Mouse (Mus musculus) intestine, postnatal 0 days (tissue): ENCODE measurements around the gene Kctd6. TPM values are rescaled to one million over a fixed set of nuclear protein-coding genes. Genes with fewer than 3 reads are reported as not detected.

Experiments
- ATAC-seq: fragments of 200-750 bp; cut with Nextera tagmentation; 2 replicates; pipeline ENCODE4 v1.8.0; 2017; ENCODE audit warnings: mild to moderate bottlenecking, moderate TSS enrichment, moderate library complexity
- H3K27ac ChIP-seq: fragments of 300-500 bp; sonication (generic); 2 replicates; pipeline ENCODE4 v1.5.1; 2014; ENCODE audit warnings: mild to moderate bottlenecking, low read depth, low read length, moderate library complexity
- H3K27me3 ChIP-seq: fragments of 300-500 bp; sonication (generic); replicated peaks from 2 replicates; pipeline ENCODE4 v1.6.1; 2014; ENCODE audit warnings: low read length, mixed read lengths; ENCODE audit not compliant: control insufficient read depth, insufficient read depth
- H3K36me3 ChIP-seq: fragments of 300-500 bp; sonication (generic); 2 replicates; pipeline ENCODE4 v1.6.1; 2014; ENCODE audit warnings: mild to moderate bottlenecking, moderate library complexity; ENCODE audit not compliant: control insufficient read depth, insufficient read depth
- H3K4me1 ChIP-seq: fragments of 300-500 bp; sonication (generic); replicated peaks from 2 replicates; pipeline ENCODE4 v1.6.1; 2014; ENCODE audit warnings: antibody characterized with exemption, low read length, mixed read lengths; ENCODE audit not compliant: control insufficient read depth, insufficient read depth
- H3K4me2 ChIP-seq: fragments of 300-500 bp; sonication (generic); replicated peaks from 2 replicates; pipeline ENCODE4 v1.6.1; 2014; ENCODE audit warnings: low read depth, mild to moderate bottlenecking, moderate library complexity
- H3K4me3 ChIP-seq: fragments of 300-500 bp; sonication (generic); 2 replicates; pipeline ENCODE4 v1.5.1; 2014; ENCODE audit warnings: low read depth, low read length
- H3K9ac ChIP-seq: fragments of 300-500 bp; sonication (generic); 2 replicates; pipeline ENCODE4 v1.6.1; 2014; ENCODE audit warnings: mild to moderate bottlenecking, low read depth, low read length
- H3K9me3 ChIP-seq: fragments of 300-500 bp; sonication (generic); 2 replicates; pipeline ENCODE4 v1.6.1; 2016; ENCODE audit warnings: mixed run types; ENCODE audit not compliant: control insufficient read depth
- CTCF ChIP-seq: sonication (generic); IDR thresholded peaks from 2 replicates; pipeline ENCODE4 v1.5.1; 2016; ENCODE audit warnings: low read depth, mild to moderate bottlenecking, control low read depth, antibody characterized with exemption, moderate library complexity
- WGBS: fragments of 180-500 bp; shearing (Covaris S2); extraction: QIAGEN DNeasy Blood & Tissue Kit; methylation state at CpG from one replicate; pipeline ENCODE4 v1.1.7; 2014; 5-methylcytosine and 5-hydroxymethylcytosine counted together
- polyA plus RNA-seq: library from polyadenylated mRNA; unstranded; fragments of >200 nt; fragmentation: Nextera tagmentation; extraction: Ambion mirVana; gene quantifications from 2 replicates; pipeline ENCODE4 v1.2.1, GENCODE M21; 2015

Kctd6 gene
- polyA plus RNA-seq, 1 experiment from 2014 or later, result 18.8 TPM

GRCm38 (mm10) chr14:8218730-8219380 is 4.9 kb downstream of the Kctd6 start:
- H3K27me3 ChIP-seq, result no peaks in the 10 kb centered on the region
- no peak for ATAC-seq
- no peak overlapping the region for H3K27ac ChIP-seq
- no peak for TF ChIP-seq CTCF
- H3K9ac ChIP-seq, result no peak overlapping the region
- no peak overlapping the region for H3K4me2 ChIP-seq
- no peak overlapping the region for H3K4me3 ChIP-seq
- no peaks in the 10 kb centered on the region for H3K9me3 ChIP-seq
- WGBS, result 71% methylated on average over 10 of the region's 10 CpGs
- H3K36me3 ChIP-seq, result peaks cover 14% of the 10 kb centered on the region; the same call in 1 of the 2 replicates
- H3K4me1 ChIP-seq, result no peaks in the 10 kb centered on the region

- H3K27me3 ChIP-seq, result no peaks in the 10 kb centered on the region
- H3K36me3 ChIP-seq, result peaks cover 14% of the 10 kb centered on the region; the same call in 1 of the 2 replicates
- no peaks in the 10 kb centered on the region for H3K9me3 ChIP-seq
- no peak overlapping the region for H3K27ac ChIP-seq
- 91% methylated on average over 11 of the region's 11 CpGs for WGBS
- H3K4me3 ChIP-seq, result no peak overlapping the region
- no peaks in the 10 kb centered on the region for H3K4me1 ChIP-seq
- no peak for ATAC-seq
- H3K4me2 ChIP-seq, result no peak overlapping the region
- no peak overlapping the region for H3K9ac ChIP-seq
- no peak for TF ChIP-seq CTCF
Measured at GRCm38 (mm10) chr14:8219876-8220275, 5.9 kb downstream of the Kctd6 start.

- Histone ChIP-seq H3K27me3 (no peaks in the 10 kb centered on the region), H3K9ac (no peak overlapping the region), H3K27ac (no peak overlapping the region), H3K36me3 (peaks cover 14% of the 10 kb centered on the region; the same call in 1 of the 2 replicates), H3K4me1 (no peaks in the 10 kb centered on the region), H3K4me3 (no peak overlapping the region), H3K4me2 (no peak overlapping the region), H3K9me3 (no peaks in the 10 kb centered on the region)
- no peak for ATAC-seq
- TF ChIP-seq CTCF, result peak; percentile 64
- WGBS, result 76% methylated on average over 7 of the region's 7 CpGs
Measured at GRCm38 (mm10) chr14:8220306-8220705, 6.4 kb downstream of the Kctd6 start.

- no peak for ATAC-seq
- H3K4me2 ChIP-seq, result no peak overlapping the region
- no peak overlapping the region for H3K9ac ChIP-seq
- 75% methylated on average over 2 of the region's 2 CpGs for WGBS
- no peaks in the 10 kb centered on the region for H3K27me3 ChIP-seq
- H3K4me1 ChIP-seq, result no peaks in the 10 kb centered on the region
- H3K4me3 ChIP-seq, result no peak overlapping the region
- no peaks in the 10 kb centered on the region for H3K9me3 ChIP-seq
- peaks cover 14% of the 10 kb centered on the region; the same call in 1 of the 2 replicates for H3K36me3 ChIP-seq
- H3K27ac ChIP-seq, result no peak overlapping the region
- TF ChIP-seq CTCF, result no peak
Measured at GRCm38 (mm10) chr14:8220912-8221311, 7.0 kb downstream of the Kctd6 start.

- H3K4me3 ChIP-seq, result no peak overlapping the region
- TF ChIP-seq CTCF, result no peak
- ATAC-seq, result no peak
- WGBS, result 94% methylated on average over 16 of the region's 16 CpGs
- H3K27ac ChIP-seq, result no peak overlapping the region
- H3K9ac ChIP-seq, result no peak overlapping the region
- no peaks in the 10 kb centered on the region for H3K27me3 ChIP-seq
- no peaks in the 10 kb centered on the region for H3K9me3 ChIP-seq
- no peaks in the 10 kb centered on the region for H3K4me1 ChIP-seq
- no peak overlapping the region for H3K4me2 ChIP-seq
- H3K36me3 ChIP-seq, result peaks cover 14% of the 10 kb centered on the region; the same call in 1 of the 2 replicates
Measured at GRCm38 (mm10) chr14:8222561-8222960, 8.6 kb downstream of the Kctd6 start.

- Histone ChIP-seq H3K27me3 (no peaks in the 10 kb centered on the region), H3K4me1 (no peaks in the 10 kb centered on the region), H3K9ac (no peak overlapping the region), H3K36me3 (peaks cover 14% of the 10 kb centered on the region; the same call in 1 of the 2 replicates), H3K27ac (no peak overlapping the region), H3K4me2 (no peak overlapping the region), H3K4me3 (no peak overlapping the region), H3K9me3 (no peaks in the 10 kb centered on the region)
- TF ChIP-seq CTCF, result no peak
- no peak for ATAC-seq
- WGBS, result 89% methylated on average over 10 of the region's 10 CpGs
Measured at GRCm38 (mm10) chr14:8223506-8224293, 9.8 kb downstream of the Kctd6 start.
